Mouse (Mus musculus) T-helper 2 cell (primary cell): ENCODE measurements around the gene Atg7.

Experiments
- in situ Hi-C: fragments of 300-600 bp; cut with MboI, MseI; formaldehyde crosslinking; loops from one replicate; pipeline ENCODE4 v1.15.1; 2025; ENCODE audit warnings: high pct_unique_total_duplicates

Gene Atg7

DNA sequence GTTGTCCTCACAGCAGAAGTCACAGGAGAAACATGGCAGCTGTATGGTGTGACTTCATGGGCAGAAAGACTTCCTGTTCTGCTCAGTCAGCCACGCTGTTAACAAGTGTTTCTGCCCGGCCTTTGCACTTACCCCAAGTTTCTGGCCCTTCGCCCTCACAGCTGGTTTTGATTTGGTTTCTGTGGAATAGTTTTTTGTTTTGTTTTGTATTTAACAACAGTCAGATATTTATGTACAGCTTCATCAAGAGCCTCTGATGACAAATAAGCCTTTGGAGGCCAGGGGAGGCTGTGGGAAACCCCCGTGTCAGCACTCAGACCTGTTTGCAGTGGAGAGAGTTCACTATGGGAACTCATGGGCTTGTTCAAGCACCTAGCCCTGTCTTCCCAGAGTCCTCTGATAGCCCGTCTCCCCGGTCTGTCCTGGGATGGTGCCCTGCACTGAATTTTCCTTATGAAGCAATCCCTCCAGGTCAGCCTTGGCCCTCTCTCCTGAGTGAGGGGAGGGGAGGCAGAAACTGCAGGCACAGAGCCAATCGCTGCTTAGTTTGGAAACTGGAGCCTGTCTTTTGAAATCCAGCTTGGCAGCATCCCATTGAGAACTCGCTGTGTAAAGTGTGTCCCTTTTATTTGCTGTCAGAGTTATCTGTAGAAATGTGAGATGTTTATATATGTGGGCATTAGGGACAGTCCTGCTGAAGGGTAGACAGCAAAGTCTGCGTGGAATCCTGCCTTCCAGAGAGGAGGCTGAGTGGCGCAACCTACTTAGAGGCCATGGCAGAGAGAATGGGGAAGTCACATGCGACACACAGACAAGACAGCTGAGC lies 138.7 kb downstream of the Atg7 start:
- in situ Hi-C loops, result no loop called here

DNA sequence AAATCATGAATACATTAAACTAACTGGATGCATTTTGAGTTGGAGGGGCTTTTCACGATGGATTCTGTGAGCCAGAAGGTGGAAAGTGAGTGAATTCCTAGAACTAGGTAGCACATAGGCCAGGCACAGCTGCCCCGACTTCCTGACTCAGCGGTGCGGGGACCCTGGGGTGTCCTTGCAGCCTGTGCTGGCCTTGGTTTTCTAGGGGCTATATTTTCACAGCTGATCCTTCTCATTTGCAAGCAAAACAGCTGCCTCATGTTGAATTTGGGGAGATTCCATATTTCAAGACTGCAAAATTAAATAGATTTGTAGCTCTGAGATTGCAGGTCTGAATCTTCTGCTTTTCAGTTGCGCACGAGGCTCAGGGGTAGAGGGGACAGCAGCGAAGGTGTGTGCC lies 139.6 kb downstream of the Atg7 start:
- in situ Hi-C loops, result no loop called here

DNA sequence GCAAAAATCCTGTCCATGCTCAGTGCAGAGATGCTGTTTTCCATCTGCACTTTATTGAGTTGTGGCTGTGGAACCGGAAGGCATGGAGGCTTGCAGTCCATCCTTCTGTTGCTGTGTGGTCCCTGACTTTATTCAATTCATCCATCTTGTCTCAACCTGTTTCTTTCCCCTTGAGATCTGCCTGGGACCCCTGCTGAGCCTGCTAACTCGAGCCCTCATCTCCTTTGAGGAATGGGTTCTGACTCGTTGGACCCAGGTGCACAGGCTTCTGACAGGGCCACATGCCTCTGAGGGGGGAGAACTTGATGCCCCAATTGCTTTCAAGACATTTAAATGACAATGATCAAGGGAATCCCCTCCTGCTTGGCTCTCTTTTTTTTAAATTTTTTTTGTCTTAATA lies 143.6 kb downstream of the Atg7 start:
- in situ Hi-C loops, result loop anchor here (5.0 kb wide), 1 partner anchor 49 kb away; no protein-coding TSS in a partner anchor

DNA sequence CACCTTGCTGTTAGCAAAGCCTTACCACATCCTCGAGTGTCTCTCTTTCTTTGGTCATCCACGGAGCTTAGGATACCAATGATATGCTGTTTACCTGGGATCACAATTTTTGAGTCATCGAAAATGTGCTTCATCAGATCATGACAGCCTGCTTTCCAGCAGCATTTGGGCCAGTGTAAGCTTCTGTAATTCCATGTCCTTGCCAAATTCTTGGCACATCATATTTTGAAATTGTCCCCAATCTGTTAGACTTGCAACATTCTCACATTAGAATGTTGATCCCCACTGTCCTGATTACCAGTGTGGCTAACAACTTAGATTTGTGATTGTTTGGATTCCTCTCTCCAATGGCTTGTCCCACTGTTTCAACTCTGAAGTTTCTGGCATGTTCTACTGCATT lies 144.7 kb downstream of the Atg7 start:
- in situ Hi-C loops, result loop anchor here (5.0 kb wide), 1 partner anchor 50 kb away; no protein-coding TSS in a partner anchor

DNA sequence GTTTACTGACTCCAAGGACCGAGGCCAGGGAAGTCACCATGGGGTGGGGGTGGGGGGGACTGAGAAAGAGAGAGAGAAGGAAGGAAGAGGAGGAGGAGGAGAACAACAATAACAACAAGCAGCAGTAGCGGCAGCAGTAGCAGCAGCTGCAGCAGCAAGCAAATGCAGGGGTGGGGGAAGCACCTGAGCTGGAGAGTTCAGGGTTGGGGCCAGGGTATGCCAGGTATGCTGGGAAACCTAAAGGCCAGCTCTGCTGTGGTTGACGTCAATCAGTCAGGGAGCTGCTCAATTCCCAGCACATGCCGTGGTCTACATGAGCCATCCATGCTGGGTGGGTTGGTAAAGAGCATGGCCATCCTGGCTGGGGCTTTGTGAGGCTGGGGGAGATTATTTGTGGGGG lies 145.8 kb downstream of the Atg7 start:
- in situ Hi-C loops, result loop anchor here (5.0 kb wide), 1 partner anchor 51 kb away; no protein-coding TSS in a partner anchor

DNA sequence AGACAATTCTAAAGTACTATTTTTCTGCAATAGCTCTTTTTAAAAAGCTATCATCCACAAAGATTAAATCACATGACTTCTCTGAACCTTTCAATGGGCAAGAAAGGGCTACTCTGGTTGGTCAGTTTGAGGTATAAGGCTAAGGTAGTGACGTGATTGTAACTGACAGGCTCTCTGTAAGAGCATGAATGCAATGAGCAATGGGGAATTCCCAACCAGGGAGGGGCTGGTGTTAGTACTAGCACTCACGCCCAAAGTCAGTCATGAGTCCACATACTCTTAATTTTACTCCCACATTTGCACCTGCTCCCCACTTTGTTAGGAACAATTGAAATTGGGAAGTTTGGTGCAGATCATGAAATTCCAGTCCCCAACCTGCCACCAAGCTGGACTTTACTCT lies 147.2 kb downstream of the Atg7 start:
- in situ Hi-C loops, result no loop called here

DNA sequence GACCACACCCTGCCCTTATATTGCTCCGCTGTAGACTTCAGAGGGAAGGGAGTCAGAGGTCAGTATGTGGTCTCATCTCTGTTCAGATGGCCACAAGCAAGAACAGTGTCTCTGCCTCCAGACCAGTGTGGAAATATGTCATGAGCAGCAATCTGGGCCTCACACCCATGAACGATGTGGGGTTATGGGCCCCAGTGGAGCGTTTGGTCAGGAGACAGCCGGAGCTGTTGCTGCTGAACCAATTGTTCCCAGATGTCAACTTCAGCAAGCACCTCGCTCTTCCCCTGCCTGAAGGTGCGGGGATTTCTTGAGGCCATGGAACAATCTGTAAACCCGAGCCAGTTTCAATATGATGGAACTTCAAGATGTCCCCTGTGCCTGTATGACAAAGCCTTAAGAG lies 148.0 kb downstream of the Atg7 start:
- in situ Hi-C loops, result no loop called here

DNA sequence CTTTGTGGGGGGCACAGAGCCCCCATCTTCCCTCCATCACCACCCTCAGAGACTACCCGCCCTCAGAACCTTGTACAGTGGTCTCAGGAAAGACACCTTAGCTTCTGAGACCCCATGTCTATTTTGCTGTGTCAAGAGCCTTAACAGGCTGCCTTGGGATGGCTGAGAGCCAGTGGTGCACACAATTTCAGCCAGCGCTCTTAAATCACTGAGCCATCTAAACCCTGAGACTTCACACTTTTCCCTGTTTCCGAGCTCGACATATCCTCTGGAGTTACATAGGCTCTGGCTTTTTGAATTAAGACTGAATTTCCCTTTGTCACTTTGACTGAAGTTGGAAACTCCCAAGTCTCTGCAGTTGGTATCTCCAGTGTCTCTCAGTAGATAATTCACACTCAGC lies 148.9 kb downstream of the Atg7 start:
- in situ Hi-C loops, result no loop called here

DNA sequence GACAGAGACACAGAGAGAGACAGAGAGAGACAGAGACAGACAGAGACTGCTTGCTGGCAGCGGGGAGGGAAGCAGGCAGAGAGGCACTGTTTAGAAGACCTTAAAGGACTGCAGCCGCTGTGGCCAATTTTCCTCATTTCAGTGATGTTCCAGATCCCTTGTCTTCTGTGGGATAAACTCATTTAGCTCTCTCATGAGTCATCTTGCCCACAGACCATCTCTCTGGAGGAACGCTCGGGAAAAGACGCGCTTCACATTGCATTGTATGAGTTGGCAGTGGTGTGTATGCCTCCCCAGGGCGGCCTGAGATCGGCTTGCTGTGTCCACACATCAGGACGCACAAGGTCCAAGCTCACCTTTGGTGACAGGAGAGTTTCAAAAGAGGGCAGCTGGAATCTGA lies 151.8 kb downstream of the Atg7 start:
- in situ Hi-C loops, result no loop called here

DNA sequence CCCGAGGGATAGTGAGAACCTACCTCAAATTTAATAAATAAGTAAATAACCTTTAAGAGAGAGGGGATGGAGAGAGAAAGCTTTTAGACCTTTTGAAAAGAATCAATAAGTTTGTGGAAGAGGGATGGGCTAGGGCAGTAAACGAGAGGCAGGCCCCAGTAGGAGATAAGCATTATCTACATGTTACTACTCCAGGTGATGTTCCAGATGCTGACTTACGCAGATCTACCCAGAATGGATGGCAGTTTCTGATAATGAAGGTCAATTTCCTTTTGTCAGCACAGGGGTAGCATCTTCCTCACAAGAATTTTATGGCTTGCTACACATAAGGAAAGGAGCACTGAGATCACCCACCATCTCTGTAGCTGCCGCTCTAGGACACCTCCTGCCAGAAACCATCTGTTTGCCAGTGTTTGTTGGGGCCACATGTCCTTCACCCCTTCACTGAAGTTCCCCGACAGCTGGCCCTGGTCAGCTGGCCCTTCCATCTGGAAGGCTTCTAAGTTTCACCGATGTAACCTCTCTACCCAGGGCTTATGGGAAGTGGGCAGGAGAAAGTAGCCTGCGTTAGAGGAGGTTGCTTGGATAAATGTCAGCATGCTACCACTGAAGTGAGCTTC lies 152.9 kb downstream of the Atg7 start:
- in situ Hi-C loops, result no loop called here

DNA sequence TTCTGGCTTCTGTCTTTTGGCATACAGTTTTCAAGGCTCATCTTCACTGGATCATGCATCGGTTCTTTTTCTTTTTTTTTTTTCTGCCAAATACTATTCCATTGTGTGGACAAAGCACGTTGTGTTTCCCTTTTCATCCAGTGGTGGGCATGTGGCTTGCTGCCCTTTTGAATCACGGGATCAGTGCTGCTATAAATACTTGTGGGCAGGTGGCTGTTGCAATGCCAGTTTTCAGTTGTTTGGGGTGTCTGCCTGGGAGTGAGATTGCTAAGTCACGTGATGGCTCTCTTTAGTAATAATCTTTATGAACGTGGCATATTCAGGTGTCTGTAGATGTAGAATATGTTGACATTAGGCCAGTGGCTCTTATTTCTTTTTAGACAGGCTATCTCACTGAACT lies 155.0 kb downstream of the Atg7 start:
- in situ Hi-C loops, result no loop called here

DNA sequence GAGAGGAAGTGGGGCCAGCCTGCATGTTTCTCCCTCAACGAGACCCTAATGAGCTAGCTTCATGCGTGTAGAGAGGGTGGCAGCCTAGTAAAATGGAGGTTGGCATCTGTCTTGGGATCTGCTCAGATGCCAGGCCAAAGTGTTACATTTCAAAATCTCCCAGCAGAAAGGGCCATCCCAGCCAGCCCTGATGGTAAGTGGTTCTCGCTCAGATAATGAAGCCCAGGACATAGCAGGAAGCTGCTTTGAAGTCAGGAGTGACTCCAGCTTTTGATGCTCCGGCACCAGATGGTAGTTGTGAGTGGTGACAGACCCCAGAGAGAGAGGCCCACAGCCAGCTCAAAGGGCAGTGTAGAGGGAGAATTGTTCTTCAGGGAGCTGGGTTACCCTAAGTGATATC lies 155.8 kb downstream of the Atg7 start:
- in situ Hi-C loops, result no loop called here

DNA sequence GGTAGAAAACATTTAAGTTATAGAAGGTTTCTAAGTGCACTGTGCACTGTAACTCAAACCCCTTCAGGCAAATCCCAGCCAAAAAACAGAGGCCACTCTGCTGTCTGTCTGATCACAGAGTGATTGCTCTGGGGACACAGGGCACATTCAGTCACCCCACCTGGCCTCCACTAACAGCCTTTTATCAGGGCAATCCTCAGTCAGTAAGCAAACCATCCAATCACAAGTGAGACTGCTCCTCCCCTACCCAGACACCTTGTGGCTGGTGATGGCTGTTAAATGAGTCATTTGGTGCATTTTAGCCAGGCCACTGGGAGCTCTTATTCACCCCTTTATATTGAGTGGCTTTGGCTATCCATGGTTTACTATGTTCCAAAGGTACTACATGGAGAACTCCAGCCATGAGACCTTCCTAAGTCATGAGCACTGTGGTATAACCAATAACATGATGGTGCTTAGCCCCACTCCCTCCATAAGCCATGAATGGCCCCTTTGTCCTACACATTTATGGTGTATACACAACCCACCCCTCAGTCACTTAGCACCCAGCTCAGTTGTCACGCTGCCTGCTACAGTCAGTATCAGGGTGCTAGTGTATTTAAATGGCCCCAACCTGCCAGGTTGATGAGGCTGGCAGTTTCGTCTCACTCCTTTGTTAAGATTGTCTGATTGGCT lies 157.5 kb downstream of the Atg7 start:
- in situ Hi-C loops, result no loop called here

DNA sequence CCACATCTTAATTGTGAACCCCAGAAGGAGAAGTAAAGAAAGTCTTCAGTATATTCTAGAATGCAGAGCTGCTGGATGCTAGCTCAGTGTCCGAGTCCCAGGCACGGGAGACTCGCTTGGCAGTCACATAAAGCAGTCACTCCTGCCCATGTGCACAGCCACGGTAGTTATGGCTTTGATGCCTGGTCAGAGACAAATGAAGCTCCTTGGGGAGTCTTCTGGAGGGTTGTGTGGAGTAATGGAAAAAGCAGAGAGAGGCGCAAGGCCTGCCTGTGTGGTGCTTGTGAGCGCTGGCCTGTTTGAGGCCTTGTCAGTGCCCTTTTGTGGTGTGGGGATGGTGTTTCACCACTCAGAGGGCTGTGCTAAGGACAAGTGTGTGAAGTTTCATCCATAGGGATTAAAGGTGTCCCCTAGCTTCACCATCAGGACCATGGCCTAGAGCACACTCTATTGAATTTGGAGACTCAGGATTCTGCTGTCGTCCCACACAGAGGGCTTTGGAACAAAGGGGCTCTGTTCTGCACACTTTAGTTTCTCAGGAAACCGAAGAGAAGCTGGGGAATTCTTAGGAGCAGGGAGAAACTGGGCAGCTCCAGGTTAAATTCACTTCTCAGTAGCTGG lies 161.1 kb downstream of the Atg7 start:
- in situ Hi-C loops, result no loop called here

DNA sequence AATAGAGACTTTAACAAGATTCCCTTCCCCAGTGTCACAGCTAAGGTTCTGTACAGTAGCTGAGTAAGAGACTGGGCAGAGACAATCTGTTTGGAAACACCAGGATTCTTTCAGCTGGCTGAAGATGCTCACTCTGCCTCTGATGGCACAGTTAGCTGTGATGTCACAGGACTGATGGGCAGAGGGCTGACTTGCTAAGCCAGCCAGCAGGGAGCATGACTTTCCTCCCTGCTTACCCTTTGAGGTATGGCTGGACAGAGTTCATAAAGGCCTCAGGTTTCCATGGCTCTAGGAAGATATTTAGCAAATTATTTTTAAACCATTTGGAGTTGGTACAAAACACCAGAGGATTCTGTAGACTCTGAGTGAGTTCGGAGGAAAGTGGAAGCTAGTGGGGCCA lies 162.0 kb downstream of the Atg7 start:
- in situ Hi-C loops, result no loop called here

DNA sequence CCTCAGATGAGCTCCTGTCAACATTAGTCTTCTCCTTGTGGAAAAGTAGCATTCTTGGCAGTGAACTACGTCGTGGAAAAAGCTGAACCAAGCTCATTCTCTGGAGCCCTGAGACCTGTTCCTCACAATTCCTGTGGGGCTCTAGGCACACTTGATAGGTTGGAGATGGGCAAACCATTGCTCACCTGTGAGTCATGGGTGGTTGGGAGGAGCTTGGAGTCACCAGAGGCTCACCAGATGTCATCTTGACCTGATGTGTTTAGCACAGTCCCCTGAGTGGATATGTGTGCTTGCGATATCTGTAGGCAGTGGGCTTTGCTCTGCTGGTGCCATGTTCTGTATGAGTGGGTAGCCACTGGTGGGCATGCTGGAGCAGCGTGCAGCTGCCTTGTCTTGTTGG lies 163.0 kb downstream of the Atg7 start:
- in situ Hi-C loops, result no loop called here

DNA sequence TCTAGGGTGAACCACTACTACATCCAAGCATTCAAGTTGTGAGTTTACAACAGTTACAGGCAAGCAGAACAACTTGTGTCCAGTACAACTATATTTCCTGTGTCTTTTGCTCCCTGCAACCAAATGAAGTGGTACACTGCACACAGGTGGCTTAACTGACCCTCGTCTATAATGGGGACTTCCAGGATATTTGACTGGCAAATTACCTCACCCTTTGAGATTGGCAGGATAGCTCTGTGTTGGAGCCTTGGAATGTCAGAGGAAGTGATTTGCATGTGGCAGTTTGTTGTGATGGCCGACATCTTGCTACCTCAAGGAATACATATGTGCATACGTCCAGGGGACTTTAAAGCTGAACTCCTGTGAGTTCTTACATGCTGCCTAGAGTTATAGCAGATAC lies 164.6 kb downstream of the Atg7 start:
- in situ Hi-C loops, result no loop called here

DNA sequence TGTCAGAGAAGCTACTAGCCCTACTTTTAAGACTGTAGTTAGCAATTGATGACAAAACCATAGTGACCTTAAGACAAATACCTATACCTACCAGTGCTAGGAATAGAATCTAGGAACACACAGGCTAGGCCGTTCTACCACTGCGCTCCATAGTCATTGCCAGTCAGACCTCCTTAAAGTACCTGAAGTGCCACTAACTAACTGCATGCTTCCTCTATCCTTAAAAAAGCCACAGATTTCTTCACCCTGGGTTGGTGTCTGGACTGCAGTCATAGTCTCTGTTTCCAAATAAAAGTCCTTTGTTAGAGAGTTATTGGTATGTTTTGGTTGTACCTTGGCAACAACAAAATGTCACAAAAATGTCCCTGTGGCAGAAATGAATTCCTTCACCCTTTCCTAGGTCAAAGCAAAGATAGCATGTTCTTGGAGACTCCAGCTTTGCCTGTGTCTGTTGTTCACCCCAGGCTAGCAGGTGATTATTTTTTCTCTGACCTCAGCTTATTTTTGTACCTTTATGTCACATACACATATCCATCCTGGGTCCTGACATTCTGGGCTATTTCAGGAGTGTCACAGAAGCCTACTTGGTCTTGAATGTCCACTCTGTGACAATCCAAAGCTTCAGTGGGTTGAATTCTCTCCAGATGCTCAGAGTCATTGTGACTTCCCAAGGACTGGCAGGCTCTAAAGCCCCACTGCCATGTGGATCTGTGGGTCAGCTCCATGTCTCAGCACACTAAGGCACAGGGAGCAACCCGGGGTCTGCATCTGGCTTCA lies 165.9 kb downstream of the Atg7 start:
- in situ Hi-C loops, result no loop called here

DNA sequence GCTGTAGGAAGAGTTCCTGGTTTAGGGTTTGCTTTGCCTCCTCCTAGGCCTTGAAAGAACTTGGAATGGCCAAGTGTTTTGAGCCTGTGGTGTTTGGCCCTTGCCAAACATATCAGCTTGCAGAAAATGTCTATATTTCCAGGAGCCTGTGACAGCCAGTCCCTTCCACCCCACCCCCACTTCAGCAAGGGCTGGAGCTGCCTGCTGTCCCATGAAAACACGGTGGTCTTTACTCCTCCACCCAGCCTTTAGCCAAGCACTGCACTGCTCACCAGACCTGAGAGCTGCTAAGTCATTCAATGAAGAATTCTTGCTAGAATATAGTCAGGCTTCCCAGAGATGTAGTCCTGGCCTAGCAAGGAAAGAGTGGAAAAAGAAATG lies 166.5 kb downstream of the Atg7 start:
- in situ Hi-C loops, result no loop called here

DNA sequence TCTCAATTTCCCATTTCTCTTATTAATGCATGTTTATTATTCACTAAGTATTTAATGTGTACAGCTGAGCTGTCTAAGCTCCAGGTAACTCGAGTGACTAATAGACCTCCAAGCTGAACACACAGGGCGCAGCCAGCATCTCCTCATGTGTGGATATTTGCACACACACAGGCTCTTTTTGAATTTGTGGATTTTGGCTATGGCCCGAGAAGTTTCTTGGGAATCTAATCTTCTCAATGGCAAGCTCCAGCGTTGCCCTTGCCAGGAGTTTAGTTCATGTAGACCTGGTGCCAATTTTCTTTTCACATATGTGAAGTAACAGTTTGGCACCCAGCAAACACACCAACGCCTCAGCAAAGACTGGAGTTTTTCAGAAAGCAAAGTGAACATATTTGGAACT lies 169.4 kb downstream of the Atg7 start:
- in situ Hi-C loops, result no loop called here

DNA sequence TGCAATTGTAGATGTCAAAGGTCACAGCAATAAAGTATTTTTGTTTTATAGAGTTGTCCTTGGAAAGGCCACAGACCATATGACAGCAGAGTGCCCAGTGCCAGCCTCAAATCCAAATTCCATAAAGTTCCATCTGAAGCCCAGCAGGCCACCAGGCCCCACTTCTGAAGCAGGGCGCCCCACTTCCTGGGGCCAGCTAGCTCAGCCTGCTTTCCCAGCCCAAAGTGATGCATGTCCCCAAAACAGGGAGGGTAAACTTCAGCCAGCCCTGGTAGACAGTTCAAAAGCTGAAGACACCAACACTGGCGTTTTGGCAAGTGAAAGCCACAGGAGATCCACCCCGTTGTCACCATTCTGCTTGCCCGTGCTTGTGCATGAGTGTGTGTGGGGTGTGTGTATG lies 169.9 kb downstream of the Atg7 start:
- in situ Hi-C loops, result no loop called here
